Mouse (Mus musculus) limb, embryonic 14.5 days (tissue): Measurements from ENCODE around the gene Pck1. TPM values are rescaled to one million over a fixed set of nuclear protein-coding genes. Genes with fewer than 3 reads are reported as not detected.

Experiments used
- ATAC-seq: fragments of 200-750 bp; cut with Nextera tagmentation; 2 replicates; pipeline ENCODE4 v1.8.0; 2017; ENCODE audit warnings: low read depth, moderate number of reproducible peaks, moderate TSS enrichment; ENCODE audit not compliant: low FRiP score
- DNase-seq: peaks from one replicate; pipeline ENCODE4 v3.0.0-alpha.2; 2015; ENCODE audit warnings: low spot score
- H3K27ac ChIP-seq: fragments of 300-500 bp; sonication (generic); replicated peaks from 2 replicates; pipeline ENCODE4 v1.5.1; 2014; ENCODE audit warnings: low read depth, mild to moderate bottlenecking, low read length, moderate library complexity, mixed read lengths
- H3K27me3 ChIP-seq: fragments of 300-500 bp; sonication (generic); 2 replicates; pipeline ENCODE4 v1.6.1; 2014; ENCODE audit warnings: low read length, mixed read lengths; ENCODE audit not compliant: control insufficient read depth, insufficient read depth
- H3K36me3 ChIP-seq: fragments of 300-500 bp; sonication (generic); 2 replicates; pipeline ENCODE4 v1.6.1; 2014; ENCODE audit warnings: mild to moderate bottlenecking, low read length, moderate library complexity, mixed read lengths; ENCODE audit not compliant: control insufficient read depth, insufficient read depth
- H3K4me1 ChIP-seq: fragments of 300-500 bp; sonication (generic); 2 replicates; pipeline ENCODE4 v1.6.1; 2014; ENCODE audit warnings: antibody characterized with exemption, low read length, mixed read lengths; ENCODE audit not compliant: control insufficient read depth, insufficient read depth
- H3K4me2 ChIP-seq: fragments of 300-500 bp; sonication (generic); replicated peaks from 2 replicates; pipeline ENCODE4 v1.6.1; 2014; ENCODE audit warnings: low read depth, mild to moderate bottlenecking, low read length, moderate library complexity; ENCODE audit not compliant: severe bottlenecking
- H3K4me3 ChIP-seq: fragments of 300-500 bp; sonication (generic); replicated peaks from 2 replicates; pipeline ENCODE4 v1.5.1; 2014; ENCODE audit warnings: low read length
- H3K9ac ChIP-seq: fragments of 300-500 bp; sonication (generic); 2 replicates; pipeline ENCODE4 v1.6.1; 2014; ENCODE audit warnings: mild to moderate bottlenecking, low read depth, low read length, moderate library complexity; ENCODE audit not compliant: severe bottlenecking
- H3K9me3 ChIP-seq: fragments of 300-500 bp; sonication (generic); 2 replicates; pipeline ENCODE4 v1.6.1; 2016; ENCODE audit warnings: low read length; ENCODE audit not compliant: control insufficient read depth
- POLR2A ChIP-seq: fragments of 200-500 bp; IDR thresholded peaks from 2 replicates; pipeline ENCODE4 v1.8.0; 2012; ENCODE audit warnings: inconsistent platforms, mild to moderate bottlenecking, moderate library complexity, borderline replicate concordance; ENCODE audit not compliant: insufficient read depth, insufficient read length; ENCODE audit errors: extremely low read depth
- WGBS: fragments of 180-500 bp; shearing (Covaris S2); extraction: QIAGEN DNeasy Blood & Tissue Kit; methylation state at CpG from one replicate; pipeline ENCODE4 v1.1.7; 2014; 5-methylcytosine and 5-hydroxymethylcytosine counted together
- polyA plus RNA-seq, 2 experiments: library from polyadenylated mRNA; depleted of rRNA in 1 of 2; stranded (reverse) in 1 of 2; unstranded in 1 of 2; fragments of >200 nt; fragmentation: Nextera tagmentation in 1 of 2; extraction: Ambion mirVana in 1 of 2; gene quantifications; 2 replicates each; pipeline versions ENCODE4 v1.2.1 to v1.2.3; 2012 to 2014

Pck1 gene
- polyA plus RNA-seq, 2 experiments = 0.03 TPM; not detected in 1

GRCm38 (mm10) chr2:173180721-173181388 is 28.0 kb downstream of the Pck1 start:
- Histone ChIP-seq H3K27me3 (no peaks in the 10 kb centered on the region), H3K9me3 (no peaks in the 10 kb centered on the region), H3K4me3 (no peak overlapping the region), H3K27ac (no peak overlapping the region), H3K9ac (no peak overlapping the region), H3K4me1 (0 out of 2 replicates have a peak, but pooled peaks cover 7% of the 10 kb centered on the region), H3K4me2 (no peak overlapping the region), H3K36me3 (no peaks in the 10 kb centered on the region)
- DNase-seq (no peak), ATAC-seq (no peak)
- TF ChIP-seq POLR2A = no peak
- WGBS = 79% methylated on average over 11 of the region's 11 CpGs

- TF ChIP-seq POLR2A = no peak
- no peak overlapping the region for H3K4me2 ChIP-seq
- 0 out of 2 replicates have a peak, but pooled peaks cover 7% of the 10 kb centered on the region for H3K4me1 ChIP-seq
- WGBS = 57% methylated on average over 4 of the region's 5 CpGs
- no peaks in the 10 kb centered on the region for H3K36me3 ChIP-seq
- no peak for DNase-seq
- H3K9ac ChIP-seq = no peak overlapping the region
- no peaks in the 10 kb centered on the region for H3K9me3 ChIP-seq
- no peak overlapping the region for H3K4me3 ChIP-seq
- ATAC-seq = no peak
- H3K27me3 ChIP-seq = no peaks in the 10 kb centered on the region
- no peak overlapping the region for H3K27ac ChIP-seq
Measured at GRCm38 (mm10) chr2:173181486-173181885, 28.6 kb downstream of the Pck1 start.

GRCm38 (mm10) chr2:173181901-173182300 is 29.1 kb downstream of the Pck1 start:
- no peak overlapping the region for H3K27ac ChIP-seq
- H3K27me3 ChIP-seq = no peaks in the 10 kb centered on the region
- no peak overlapping the region for H3K4me3 ChIP-seq
- DNase-seq = no peak
- H3K9ac ChIP-seq = no peak overlapping the region
- H3K4me1 ChIP-seq = 0 out of 2 replicates have a peak, but pooled peaks cover 7% of the 10 kb centered on the region
- no peak overlapping the region for H3K4me2 ChIP-seq
- no peaks in the 10 kb centered on the region for H3K36me3 ChIP-seq
- no peaks in the 10 kb centered on the region for H3K9me3 ChIP-seq
- TF ChIP-seq POLR2A = no peak
- ATAC-seq = no peak
- 91% methylated on average over 7 of the region's 7 CpGs for WGBS

- Histone ChIP-seq H3K4me2 (no peak overlapping the region), H3K4me1 (0 out of 2 replicates have a peak, but pooled peaks cover 7% of the 10 kb centered on the region), H3K9me3 (no peaks in the 10 kb centered on the region), H3K27me3 (no peaks in the 10 kb centered on the region), H3K4me3 (no peak overlapping the region), H3K36me3 (no peaks in the 10 kb centered on the region), H3K9ac (no peak overlapping the region), H3K27ac (no peak overlapping the region)
- no peak for ATAC-seq
- WGBS = 80% methylated on average over 7 of the region's 7 CpGs
- no peak for TF ChIP-seq POLR2A
- no peak for DNase-seq
Measured at GRCm38 (mm10) chr2:173182796-173183195, 29.9 kb downstream of the Pck1 start.

- 96% methylated on average over 10 of the region's 10 CpGs for WGBS
- no peak overlapping the region for H3K9ac ChIP-seq
- no peaks in the 10 kb centered on the region for H3K36me3 ChIP-seq
- H3K4me3 ChIP-seq = no peak overlapping the region
- TF ChIP-seq POLR2A = no peak
- no peaks in the 10 kb centered on the region for H3K27me3 ChIP-seq
- DNase-seq (no peak), ATAC-seq (no peak)
- no peak overlapping the region for H3K4me2 ChIP-seq
- no peaks in the 10 kb centered on the region for H3K9me3 ChIP-seq
- H3K4me1 ChIP-seq = 0 out of 2 replicates have a peak, but pooled peaks cover 7% of the 10 kb centered on the region
- H3K27ac ChIP-seq = no peak overlapping the region
Measured at GRCm38 (mm10) chr2:173183311-173183710, 30.5 kb downstream of the Pck1 start.
